Mouse (Mus musculus) spleen, postnatal 14 days (tissue): ENCODE results near the gene Ccnyl1.

Experiments
- DNase-seq, 2 experiments: peaks; one replicate each; pipeline ENCODE4 v3.0.0; 2021 to 2022; ENCODE audit warnings: low spot score in 2 of 2

Ccnyl1 gene

DNA sequence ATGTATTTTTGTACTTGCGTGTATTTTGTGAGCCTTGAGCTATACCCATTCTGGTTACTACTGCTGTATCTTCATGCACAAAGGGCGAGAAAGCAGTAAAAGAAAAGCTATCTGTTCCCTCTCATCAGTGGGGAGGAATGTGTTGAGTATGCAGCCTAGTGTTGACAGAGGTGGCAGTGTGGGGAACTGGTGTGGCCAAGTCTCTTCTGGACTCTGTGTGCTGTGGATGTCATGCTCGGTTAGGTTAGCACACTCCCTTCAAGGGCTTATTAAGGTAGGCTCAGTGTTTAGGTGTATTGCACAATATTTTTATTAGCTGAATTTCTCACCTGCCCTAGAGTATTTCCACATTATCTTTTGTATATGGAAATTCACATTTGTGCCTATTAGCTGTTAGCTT is 11.5 kb downstream of the Ccnyl1 start:
- DNase-seq = no peak

GRCm38 (mm10) chr1:64705230-64705629 is 15.0 kb downstream of the Ccnyl1 start:
- DNase-seq = peak; percentile 16 to 51

- no peak for DNase-seq
These were observed 16.4 kb downstream of the Ccnyl1 start for GRCm38 (mm10) chr1:64706610-64707009.

- no peak for DNase-seq
These were observed 19.6 kb downstream of the Ccnyl1 start for GRCm38 (mm10) chr1:64709891-64710290.

DNA sequence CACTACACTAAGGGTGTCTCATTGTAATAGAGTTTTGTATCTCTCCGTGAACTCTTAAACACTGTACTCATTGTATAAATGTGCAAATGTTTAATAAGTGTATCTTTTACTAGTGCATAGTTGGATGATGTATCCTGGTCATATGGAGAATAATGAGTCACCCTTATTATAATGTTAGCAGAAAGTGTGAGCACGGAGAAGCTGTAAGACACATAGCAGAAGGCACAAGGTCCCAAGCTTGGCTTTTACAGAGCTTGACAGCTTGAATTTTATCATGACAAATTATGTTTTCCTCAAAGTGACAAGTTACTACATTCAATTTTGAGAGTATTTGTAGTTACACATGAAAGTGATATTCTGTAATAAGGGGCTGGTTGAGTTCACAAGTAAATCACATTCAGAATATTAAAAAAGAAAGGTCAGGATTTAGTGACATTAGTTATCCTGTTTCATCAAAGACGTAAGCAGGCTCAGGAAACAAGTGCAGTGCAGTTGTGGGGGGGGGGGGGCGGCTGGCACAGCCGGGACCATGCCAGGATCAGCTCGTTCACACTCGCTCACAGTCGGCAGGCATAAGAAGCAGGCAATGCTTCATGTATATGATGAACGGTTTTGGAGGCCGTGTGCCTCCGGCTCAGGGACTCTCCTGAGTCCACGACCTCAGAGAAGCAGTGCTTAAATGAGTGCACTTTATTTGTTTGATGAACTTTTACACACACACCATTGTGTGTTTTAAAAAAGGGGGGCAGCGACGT is 21.9 kb downstream of the Ccnyl1 start:
- DNase-seq = no peak

DNA sequence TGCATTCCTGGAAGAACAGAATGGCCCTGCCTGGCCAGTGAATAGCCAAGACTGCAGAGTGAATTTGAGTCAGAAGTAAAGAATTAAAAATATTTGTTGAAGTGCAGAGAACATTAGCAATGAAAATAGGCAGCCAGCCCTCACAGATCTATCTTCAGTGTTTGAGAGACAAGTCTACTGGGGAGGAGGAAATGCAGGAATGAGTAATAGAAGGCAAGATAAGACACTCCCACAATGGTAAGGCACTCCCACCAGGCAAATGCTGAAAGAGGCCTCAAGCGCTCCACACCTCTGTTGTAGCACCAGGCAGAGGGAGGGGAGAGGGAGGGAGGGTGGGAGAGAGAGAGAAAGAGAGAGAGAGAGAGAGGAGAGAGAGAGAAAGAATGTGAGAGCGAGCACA is 25.2 kb downstream of the Ccnyl1 start:
- DNase-seq = no peak

DNA sequence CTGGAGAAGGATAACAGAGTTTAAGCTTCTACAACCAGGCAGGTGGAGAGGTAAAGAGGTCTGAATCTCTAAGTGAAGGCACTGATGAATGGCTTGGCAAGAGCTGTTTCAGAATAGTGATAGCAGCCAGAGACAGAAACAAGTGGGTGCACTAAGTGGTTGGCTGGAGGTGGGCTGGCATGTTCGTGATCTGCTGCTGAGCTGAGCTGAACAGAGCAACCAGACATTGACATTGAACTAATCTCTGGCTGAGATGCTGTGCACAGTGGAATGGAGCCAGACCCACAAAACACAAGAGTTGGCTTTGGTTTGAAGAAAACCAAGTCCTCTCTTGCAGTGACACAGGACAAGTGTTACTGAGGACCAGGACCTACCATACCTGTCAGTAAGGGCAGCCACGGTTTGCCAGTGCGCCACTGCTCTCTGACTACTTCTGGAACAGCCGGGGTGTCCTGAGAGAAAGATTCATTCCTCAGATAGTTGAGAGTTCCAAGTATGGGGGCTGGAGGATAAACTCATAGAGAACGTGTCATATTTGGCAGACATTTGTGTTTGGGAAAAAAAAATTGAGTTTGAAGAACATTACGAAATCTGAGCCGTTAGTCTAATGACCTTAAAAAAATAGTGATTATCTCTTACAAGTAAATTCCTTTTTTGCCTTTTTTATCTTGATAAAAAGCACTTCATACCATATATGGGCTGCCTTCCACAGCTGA is 26.5 kb downstream of the Ccnyl1 start:
- no peak for DNase-seq

GRCm38 (mm10) chr1:64717504-64717903 is 27.2 kb downstream of the Ccnyl1 start:
- DNase-seq = peak; percentile 16 to 30

- no peak for DNase-seq
These were observed 30.9 kb downstream of the Ccnyl1 start for GRCm38 (mm10) chr1:64721034-64721587.

DNA sequence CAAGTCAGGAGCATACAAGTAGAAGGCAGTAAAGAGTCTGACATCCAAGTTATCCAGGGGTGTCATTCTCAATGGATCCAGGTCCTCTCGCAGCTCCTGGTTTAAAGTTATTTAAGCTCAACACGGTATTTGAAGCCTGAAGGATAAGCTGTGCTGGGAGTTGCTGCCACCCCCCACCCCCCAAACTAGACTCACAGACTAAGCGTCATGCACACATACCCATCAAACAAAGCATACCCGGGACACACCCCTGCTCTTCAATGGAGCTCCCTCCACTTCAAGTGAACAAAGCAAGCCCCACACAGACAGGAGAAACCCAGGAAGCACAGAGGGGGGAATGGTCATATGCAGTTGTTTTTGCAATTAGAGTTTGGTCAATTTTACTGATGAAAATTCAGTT is 39.8 kb downstream of the Ccnyl1 start:
- DNase-seq = no peak

GRCm38 (mm10) chr1:64731341-64732020 is 41.2 kb downstream of the Ccnyl1 start:
- DNase-seq = no peak

DNA sequence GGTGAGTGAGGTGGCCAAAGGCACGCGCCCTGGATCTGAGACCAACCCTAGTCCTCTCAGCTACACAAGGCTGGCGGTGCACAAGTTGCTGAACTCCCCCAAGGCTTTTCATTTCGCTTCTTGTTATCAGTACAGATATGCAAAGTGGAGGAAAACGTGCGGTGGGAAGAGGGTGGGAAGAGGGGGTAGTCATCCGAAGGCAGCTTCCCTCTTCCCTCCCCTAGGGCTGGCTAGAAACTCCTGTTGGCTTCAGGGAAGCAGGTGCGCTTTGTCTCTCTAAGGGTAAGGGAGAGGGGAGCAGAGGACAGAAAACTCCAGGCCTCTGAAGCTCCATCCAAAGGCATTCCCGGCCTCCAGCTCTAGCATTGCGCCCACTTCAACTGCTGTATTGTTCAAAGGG is 41.9 kb downstream of the Ccnyl1 start:
- no peak for DNase-seq

DNA sequence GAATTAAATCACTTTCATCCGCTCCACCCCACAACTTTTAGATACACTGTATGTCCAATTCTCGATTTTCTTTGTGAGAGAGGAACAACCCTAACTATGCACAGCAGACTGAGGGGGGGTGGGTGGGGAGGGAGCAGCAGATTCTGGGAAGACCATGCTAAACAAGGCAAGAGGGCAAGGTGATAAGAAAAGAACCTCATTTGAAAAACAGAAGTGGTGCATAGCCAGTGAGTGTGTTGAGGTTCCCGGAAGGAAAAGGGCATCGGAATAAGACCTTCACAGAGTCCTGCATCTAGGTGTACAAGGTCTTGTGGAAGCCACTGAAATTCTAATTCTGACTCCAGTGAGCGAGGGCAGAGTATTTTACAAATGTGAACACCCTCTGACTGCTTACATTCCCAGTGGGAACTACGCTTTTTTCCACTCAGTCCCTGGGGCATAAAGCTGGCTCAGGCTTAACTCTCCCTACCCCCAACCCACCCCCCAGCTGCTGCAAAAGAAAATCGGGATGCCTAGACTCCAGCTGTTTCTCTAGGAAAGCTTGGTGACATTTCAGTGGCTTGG is 42.5 kb downstream of the Ccnyl1 start:
- DNase-seq = no peak

DNA sequence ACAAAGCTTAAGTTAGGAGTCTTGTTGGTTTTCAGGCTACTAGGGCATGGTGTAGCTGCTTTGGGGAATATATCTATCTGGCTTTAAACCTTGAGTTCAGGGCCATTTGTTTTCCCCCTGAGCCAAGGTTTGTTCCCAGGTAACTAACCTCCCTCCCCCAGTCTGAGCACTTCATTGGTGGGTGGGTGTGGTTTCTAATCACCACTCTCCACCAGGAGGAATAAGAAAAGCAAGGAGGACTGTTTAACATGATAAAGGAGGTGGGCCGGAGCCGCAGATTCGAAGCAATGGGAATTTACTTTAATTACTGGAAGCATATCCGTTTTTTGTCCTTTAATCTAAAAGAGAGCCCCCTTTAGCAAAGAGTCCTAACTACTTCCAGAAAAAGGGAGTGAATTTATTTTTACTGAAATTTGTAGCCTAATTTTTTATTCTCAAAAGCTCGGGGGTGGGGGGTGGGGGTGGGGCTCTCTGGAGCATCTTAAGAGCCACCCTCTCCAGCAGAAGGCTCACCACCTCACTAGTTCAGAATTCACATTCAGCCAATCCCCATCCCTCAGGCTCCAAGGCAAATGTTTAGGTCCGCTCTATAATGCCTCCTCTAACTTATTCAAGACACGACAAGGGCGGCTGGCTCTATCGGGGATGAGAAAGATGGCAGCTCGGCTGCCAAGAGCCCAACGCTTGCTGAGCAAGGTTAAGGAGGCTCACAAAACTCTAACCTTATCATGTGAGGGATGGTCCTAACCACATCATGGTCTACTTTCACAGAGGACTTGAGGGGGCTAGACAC is 43.4 kb downstream of the Ccnyl1 start:
- no peak for DNase-seq

DNA sequence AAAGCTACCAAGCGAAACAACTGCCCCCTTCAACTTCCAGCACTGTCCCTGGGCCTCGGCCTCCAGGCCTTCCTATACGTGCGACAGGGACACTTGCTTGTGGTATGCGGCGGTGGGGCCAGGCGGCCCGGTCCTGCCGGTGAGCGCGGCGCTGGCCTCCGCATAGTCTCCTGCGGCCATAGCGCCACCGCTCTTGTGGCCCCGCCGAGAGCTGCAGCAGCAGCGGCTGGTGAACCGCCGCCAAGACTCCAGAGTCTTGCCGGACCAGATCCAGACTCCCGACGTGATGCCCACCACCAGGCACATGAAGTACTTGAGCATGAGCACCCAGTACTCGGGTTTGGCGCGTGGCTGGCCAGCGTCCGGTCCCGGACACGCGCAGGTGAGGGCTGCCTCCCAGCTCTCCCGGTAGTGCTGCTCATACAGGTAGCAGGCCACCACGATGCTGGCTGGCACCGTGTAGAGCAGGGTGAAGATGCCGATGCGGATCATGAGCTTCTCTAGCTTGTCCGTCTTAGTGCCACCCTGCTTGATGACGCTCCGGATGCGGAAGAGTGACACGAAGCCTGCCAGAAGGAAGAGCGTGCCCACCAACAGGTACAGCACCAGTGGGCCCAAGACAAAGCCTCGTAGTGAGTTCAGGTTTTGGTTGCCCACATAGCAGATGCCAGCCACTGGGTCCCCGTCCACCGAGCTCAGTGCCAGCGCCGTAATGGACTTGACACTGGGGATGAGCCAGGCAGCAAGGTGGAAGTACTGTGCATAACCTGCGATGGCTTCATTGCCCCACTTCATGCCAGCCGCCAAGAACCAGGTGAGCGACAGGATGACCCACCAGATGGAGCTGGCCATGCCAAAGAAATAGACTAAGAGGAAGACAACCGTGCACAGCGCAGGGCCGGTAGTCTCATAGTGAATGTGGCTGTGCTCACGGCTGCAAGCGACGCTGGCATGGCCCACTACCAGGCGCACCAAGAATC is 44.8 kb downstream of the Ccnyl1 start:
- DNase-seq = peak in 1 of 2 experiments; percentile 27

DNA sequence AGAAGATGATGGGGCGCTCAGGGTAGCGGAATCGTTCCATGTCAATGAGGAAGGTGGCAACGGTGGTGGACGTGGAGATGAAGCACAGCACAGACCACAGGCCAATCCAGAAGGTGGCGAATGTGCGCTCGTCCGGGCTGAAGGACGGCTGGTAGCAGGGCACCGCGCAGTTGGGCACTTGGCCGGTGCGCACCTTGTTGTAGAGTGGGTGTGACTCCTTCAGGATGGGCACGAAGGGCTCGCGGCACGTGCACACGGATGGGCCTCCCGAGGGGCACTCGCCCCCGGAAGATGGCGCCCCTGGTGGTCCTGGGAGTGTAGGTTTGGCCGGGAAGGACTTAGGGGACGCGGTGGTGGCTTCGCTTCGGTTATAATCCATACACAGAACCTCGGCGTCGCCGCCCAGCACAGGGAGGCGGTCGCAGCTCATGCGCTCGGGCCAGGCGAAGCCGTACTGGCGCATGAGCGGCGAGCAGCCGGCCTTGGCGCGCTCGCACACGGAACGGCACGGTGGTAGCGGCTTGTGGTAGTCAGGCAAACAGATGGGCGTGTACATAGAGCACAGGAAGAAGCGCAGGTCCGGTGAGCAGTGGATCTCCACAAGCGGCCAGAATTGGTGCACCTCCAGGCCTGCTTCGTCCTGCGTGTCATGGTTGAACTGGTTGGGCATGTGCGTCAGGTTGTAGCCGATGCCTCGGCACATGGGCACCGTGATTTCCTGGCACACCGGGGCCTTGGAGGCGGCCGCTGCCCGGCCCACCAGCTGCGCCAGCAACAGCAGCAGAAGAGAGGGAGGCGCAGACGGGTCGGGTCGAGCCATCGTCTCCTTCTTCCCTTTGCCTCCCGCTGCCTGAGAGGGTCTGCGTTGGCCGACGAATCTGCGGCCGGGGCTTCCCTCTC is 45.8 kb downstream of the Ccnyl1 start:
- DNase-seq = peak; percentile 15 to 23

DNA sequence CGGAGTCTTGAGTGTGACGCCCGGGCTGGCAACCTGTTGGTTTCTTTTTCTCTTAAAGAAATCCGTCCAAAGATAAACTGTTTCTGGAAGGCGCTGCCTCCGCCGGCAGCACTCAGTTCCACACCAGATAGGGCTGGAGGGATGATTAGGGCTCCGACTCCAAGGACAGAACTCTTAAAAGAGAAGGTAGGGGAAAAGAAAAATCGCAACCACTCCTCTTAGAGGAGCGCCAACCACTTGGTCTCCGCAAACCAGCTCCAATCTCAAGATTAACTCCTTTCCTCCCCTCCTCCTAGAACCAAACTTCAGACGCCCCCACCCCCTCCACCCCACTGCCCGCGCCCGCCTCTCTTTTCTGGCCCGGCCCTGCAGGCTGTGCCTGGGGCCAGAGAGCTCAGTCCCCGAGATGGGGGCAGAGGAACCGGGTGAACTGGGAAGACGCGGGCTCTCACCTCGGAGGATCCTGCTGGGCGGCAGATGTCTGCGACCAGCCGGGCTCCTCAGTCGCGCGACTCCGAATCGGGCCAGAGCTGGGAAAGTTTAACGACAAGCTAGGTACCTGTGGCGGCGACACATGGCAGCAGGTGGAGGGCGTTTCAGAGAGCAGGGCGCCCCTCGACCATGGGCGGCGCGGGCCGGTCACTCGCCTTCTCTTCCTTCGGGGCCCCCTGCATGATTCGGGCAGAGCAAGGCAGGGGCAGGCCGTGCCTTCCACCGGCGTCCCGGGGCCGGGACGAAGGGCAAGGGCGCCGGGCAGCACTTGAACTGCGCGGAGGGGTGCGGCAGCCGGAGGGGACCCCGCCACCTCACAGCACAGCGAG is 46.6 kb downstream of the Ccnyl1 start:
- peak in 1 of 2 experiments; percentile 21 for DNase-seq
